Mouse (Mus musculus): ENCODE results near the gene Gm20708. TPM values are rescaled to one million over a fixed set of nuclear protein-coding genes. Genes with fewer than 3 reads are reported as not detected.

The Gm20708 gene
- polyA plus RNA-seq, 1 experiment = 0.35 TPM

DNA sequence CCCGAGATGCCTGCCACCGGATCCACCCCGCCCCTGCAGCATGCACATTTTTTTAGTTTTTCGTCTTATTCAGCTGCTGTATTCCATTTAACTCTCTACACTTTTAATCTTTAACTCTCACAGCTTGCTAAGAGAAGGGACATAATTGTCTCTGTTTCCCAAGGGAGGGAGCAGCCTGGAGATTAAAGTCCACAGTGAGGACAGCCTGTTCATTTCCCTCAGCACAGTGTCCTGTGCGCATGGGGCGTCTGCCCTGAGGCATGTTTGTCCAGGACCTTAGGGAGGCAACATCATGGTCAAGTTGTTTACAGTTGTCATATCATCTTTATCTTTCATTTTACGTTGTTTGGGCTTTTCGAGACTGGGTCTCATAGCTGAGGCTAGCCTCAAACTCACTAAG, 24.6 kb downstream of the Gm20708 start:
- Histone ChIP-seq H3ac (ENCODE audit: control insufficient read depth, insufficient read length) (no peak overlapping the region), H3K4me2 (ENCODE audit: low read depth) (no peak overlapping the region), H3K79me2 (ENCODE audit: control insufficient read depth, insufficient read depth) (no peaks in the 10 kb centered on the region), H3K36me3 (ENCODE audit: control insufficient read depth, insufficient read depth) (no peaks in the 10 kb centered on the region), H3K4me3 (no peak overlapping the region), H3K27me3 (ENCODE audit: control insufficient read depth, insufficient read depth, insufficient read length) (no peaks in the 10 kb centered on the region)
- no peak for TF ChIP-seq POLR2A (IDR thresholded peaks at IDR 0.05; ENCODE audit: insufficient read length, low read depth)
- TF ChIP-seq E2F4 (IDR thresholded peaks at IDR 0.05; ENCODE audit: insufficient read depth) = no peak
- TF ChIP-seq SRF (IDR thresholded peaks at IDR 0.05; ENCODE audit: control insufficient read depth, insufficient read length, low read depth) = no peak
- TF ChIP-seq TCF3 (IDR thresholded peaks at IDR 0.05; ENCODE audit: insufficient read length, low read depth) = no peak
- TF ChIP-seq MYOD1 (IDR thresholded peaks at IDR 0.05; ENCODE audit: control insufficient read depth in 1 of 3, insufficient read length in 2 of 3, low read depth in 2 of 3) = no peak
- TF ChIP-seq USF1 (IDR thresholded peaks at IDR 0.05; ENCODE audit: low read depth) = no peak
- TF ChIP-seq MYOG (IDR thresholded peaks at IDR 0.05; ENCODE audit: control insufficient read depth in 1 of 3, insufficient read depth in 1 of 3, insufficient read length in 2 of 3, low read depth in 2 of 3) = no peak
- TF ChIP-seq MAX (IDR thresholded peaks at IDR 0.05; ENCODE audit: low read depth) = no peak
- TF ChIP-seq POLR2AphosphoS2 (IDR thresholded peaks at IDR 0.05; ENCODE audit: insufficient read length, low read depth) = no peak
- no peak for TF ChIP-seq REST (IDR thresholded peaks at IDR 0.05; ENCODE audit: insufficient read depth, insufficient read length)

DNA sequence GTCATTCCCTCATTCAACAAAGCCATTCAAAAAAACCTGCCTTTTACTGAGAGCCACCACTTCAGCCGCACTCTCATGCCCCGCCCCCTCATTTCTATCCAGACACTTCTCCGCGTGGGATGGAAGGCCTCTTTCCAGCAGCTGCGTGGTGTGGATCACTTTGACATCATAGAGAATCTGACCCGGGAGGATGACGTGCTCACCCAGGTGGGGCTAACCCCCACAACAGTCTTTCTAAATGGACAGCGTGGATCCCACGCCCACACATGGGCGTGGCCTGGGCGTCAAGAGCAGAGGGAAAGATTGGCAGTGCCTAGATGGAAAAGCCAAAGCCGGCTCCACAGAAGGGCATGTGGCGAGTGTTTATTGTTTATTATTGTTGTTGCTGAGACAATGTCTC, 26.8 kb downstream of the Gm20708 start:
- Histone ChIP-seq H3K36me3 (ENCODE audit: control insufficient read depth, insufficient read depth) (no peaks in the 10 kb centered on the region), H3K79me2 (ENCODE audit: control insufficient read depth, insufficient read depth) (no peaks in the 10 kb centered on the region), H3ac (ENCODE audit: control insufficient read depth, insufficient read length) (no peak overlapping the region), H3K4me2 (ENCODE audit: low read depth) (no peak overlapping the region), H3K4me3 (no peak overlapping the region), H3K27me3 (ENCODE audit: control insufficient read depth, insufficient read depth, insufficient read length) (no peaks in the 10 kb centered on the region)
- TF ChIP-seq USF1 (IDR thresholded peaks at IDR 0.05; ENCODE audit: low read depth) (no peak), CEBPB (IDR thresholded peaks at IDR 0.05; ENCODE audit: insufficient read depth, poor library complexity, severe bottlenecking) (no peak), MYOG (IDR thresholded peaks at IDR 0.05; ENCODE audit: control insufficient read depth in 1 of 3, insufficient read depth in 1 of 3, insufficient read length in 2 of 3, low read depth in 2 of 3) (no peak), REST (IDR thresholded peaks at IDR 0.05; ENCODE audit: insufficient read depth, insufficient read length) (no peak), POLR2AphosphoS2 (IDR thresholded peaks at IDR 0.05; ENCODE audit: insufficient read length, low read depth) (no peak), MAX (IDR thresholded peaks at IDR 0.05; ENCODE audit: low read depth) (no peak), TCF12 (IDR thresholded peaks at IDR 0.05; ENCODE audit: insufficient read depth, poor library complexity, severe bottlenecking) (no peak), MYOD1 (IDR thresholded peaks at IDR 0.05; ENCODE audit: control insufficient read depth in 1 of 3, insufficient read length in 2 of 3, low read depth in 2 of 3) (no peak), POLR2A (IDR thresholded peaks at IDR 0.05; ENCODE audit: insufficient read length, low read depth) (no peak), TCF3 (IDR thresholded peaks at IDR 0.05; ENCODE audit: insufficient read length, low read depth) (no peak), E2F4 (IDR thresholded peaks at IDR 0.05; ENCODE audit: insufficient read depth) (no peak), SRF (IDR thresholded peaks at IDR 0.05; ENCODE audit: control insufficient read depth, insufficient read length, low read depth) (no peak)

DNA sequence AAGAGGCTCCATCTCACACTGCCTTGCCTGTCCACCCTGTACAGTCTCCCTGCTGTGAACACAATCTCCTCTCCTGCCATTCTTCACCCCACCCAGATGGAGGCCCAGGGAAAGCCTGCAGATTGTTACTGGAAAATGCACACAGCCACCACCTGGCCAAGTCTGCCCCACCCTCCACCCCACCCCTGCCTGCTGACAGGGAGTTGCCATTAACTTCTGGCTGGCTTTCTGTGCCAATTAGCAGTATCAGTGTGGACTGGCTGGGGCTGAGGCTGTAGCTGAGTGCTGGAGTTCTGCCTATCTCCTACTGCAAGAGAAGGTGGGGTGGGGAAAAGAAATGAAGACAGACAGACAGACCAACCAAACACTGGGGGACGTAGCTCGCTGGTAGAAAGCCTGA, 29.1 kb downstream of the Gm20708 start:
- Histone ChIP-seq H3K36me3 (ENCODE audit: control insufficient read depth, insufficient read depth) (no peaks in the 10 kb centered on the region), H3K27me3 (ENCODE audit: control insufficient read depth, insufficient read depth, insufficient read length) (no peaks in the 10 kb centered on the region), H3ac (ENCODE audit: control insufficient read depth, insufficient read length) (no peak overlapping the region), H3K4me2 (ENCODE audit: low read depth) (no peak overlapping the region), H3K79me2 (ENCODE audit: control insufficient read depth, insufficient read depth) (no peaks in the 10 kb centered on the region), H3K4me3 (no peak overlapping the region)
- TF ChIP-seq USF1 (IDR thresholded peaks at IDR 0.05; ENCODE audit: low read depth) = no peak
- TF ChIP-seq REST (IDR thresholded peaks at IDR 0.05; ENCODE audit: insufficient read depth, insufficient read length) = no peak
- no peak for TF ChIP-seq POLR2A (IDR thresholded peaks at IDR 0.05; ENCODE audit: insufficient read length, low read depth)
- TF ChIP-seq SRF (IDR thresholded peaks at IDR 0.05; ENCODE audit: control insufficient read depth, insufficient read length, low read depth) = no peak
- TF ChIP-seq CEBPB (IDR thresholded peaks at IDR 0.05; ENCODE audit: insufficient read depth, poor library complexity, severe bottlenecking) = no peak
- TF ChIP-seq MAX (IDR thresholded peaks at IDR 0.05; ENCODE audit: low read depth) = no peak
- no peak for TF ChIP-seq E2F4 (IDR thresholded peaks at IDR 0.05; ENCODE audit: insufficient read depth)
- TF ChIP-seq MYOG (IDR thresholded peaks at IDR 0.05; ENCODE audit: control insufficient read depth in 1 of 3, insufficient read depth in 1 of 3, insufficient read length in 2 of 3, low read depth in 2 of 3) = peak in 1 of 3 experiments; percentile 21
- TF ChIP-seq MYOD1 (IDR thresholded peaks at IDR 0.05; ENCODE audit: control insufficient read depth in 1 of 3, insufficient read length in 2 of 3, low read depth in 2 of 3) = peak in 1 of 3 experiments; percentile 50

DNA sequence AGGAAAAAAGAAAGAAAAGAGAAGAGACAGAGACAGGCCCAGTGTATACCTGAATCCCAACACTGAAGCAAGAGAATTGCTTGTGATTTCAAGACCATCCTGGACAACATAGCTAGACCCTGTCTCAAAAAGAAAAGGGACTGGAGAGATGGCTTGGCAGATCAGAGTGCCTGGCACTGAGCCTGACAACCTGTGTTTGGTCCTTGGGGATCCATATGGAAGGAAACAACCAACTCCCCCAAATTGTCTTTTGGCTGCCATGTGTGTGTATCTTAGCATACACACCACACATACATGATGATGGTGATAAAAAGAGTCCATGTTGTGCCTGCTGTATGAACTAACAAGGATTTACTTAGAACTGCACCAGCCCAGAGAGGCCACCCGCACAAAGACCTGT, 29.6 kb downstream of the Gm20708 start:
- Histone ChIP-seq H3K36me3 (ENCODE audit: control insufficient read depth, insufficient read depth) (no peaks in the 10 kb centered on the region), H3K79me2 (ENCODE audit: control insufficient read depth, insufficient read depth) (no peaks in the 10 kb centered on the region), H3K4me3 (no peak overlapping the region), H3ac (ENCODE audit: control insufficient read depth, insufficient read length) (no peak overlapping the region), H3K4me2 (ENCODE audit: low read depth) (no peak overlapping the region), H3K27me3 (ENCODE audit: control insufficient read depth, insufficient read depth, insufficient read length) (no peaks in the 10 kb centered on the region)
- TF ChIP-seq MAX (IDR thresholded peaks at IDR 0.05; ENCODE audit: low read depth) (no peak), CEBPB (IDR thresholded peaks at IDR 0.05; ENCODE audit: insufficient read depth, poor library complexity, severe bottlenecking) (no peak), MYOD1 (IDR thresholded peaks at IDR 0.05; ENCODE audit: control insufficient read depth in 1 of 3, insufficient read length in 2 of 3, low read depth in 2 of 3) (no peak), TCF12 (IDR thresholded peaks at IDR 0.05; ENCODE audit: insufficient read depth, poor library complexity, severe bottlenecking) (no peak), POLR2AphosphoS2 (IDR thresholded peaks at IDR 0.05; ENCODE audit: insufficient read length, low read depth) (no peak), TCF3 (IDR thresholded peaks at IDR 0.05; ENCODE audit: insufficient read length, low read depth) (no peak)

DNA sequence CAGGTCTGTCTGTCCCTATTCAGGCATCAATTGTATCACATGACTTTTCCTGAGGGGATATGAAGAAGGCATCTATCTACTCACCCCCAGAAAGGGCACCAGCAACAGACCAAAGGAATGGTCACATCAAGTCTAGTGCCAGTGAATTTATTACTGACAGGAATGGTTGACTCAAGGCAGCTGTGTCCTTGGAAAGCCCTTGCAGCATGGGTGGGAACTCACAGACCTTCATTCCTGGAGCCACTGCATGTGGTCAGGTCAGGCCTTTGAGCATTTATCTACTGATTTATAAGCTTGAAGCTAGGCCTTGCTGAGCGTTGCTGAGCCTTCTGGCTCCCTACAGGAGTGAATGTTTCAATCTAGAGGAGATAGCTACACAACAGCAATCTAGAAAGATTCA, 31.4 kb downstream of the Gm20708 start:
- TF ChIP-seq MYOD1 (IDR thresholded peaks at IDR 0.05; ENCODE audit: control insufficient read depth in 1 of 3, insufficient read length in 2 of 3, low read depth in 2 of 3) (peak in 1 of 3 experiments; percentile 51), USF1 (IDR thresholded peaks at IDR 0.05; ENCODE audit: low read depth) (no peak), MYOG (IDR thresholded peaks at IDR 0.05; ENCODE audit: control insufficient read depth in 1 of 3, insufficient read depth in 1 of 3, insufficient read length in 2 of 3, low read depth in 2 of 3) (peak in 2 of 3 experiments; percentile 24 to 35), POLR2A (IDR thresholded peaks at IDR 0.05; ENCODE audit: insufficient read length, low read depth) (no peak)
- H3K27me3 ChIP-seq (ENCODE audit: control insufficient read depth, insufficient read depth, insufficient read length) = no peaks in the 10 kb centered on the region
- H3K36me3 ChIP-seq (ENCODE audit: control insufficient read depth, insufficient read depth) = no peaks in the 10 kb centered on the region
- no peak overlapping the region for H3K4me2 ChIP-seq (ENCODE audit: low read depth)
- H3ac ChIP-seq (ENCODE audit: control insufficient read depth, insufficient read length) = no peak overlapping the region
- no peak overlapping the region for H3K4me3 ChIP-seq
- no peaks in the 10 kb centered on the region for H3K79me2 ChIP-seq (ENCODE audit: control insufficient read depth, insufficient read depth)
